In genomic region chr12:111712476-111712875, GRCm38 (mm10) we compare ENCODE assay signal across 8 mouse cellular contexts. TPM values are rescaled to one million over a fixed set of nuclear protein-coding genes. Genes with fewer than 3 reads are reported as not detected.
A peak's percentile ranks its signal among the peaks of the same experiment; 100 is the strongest.
DNase-seq lines count a peak whose midpoint lies in the region; ATAC-seq lines count a peak whose summit lies in the region.

No protein-coding gene starts in this region.

- no peak; the same call in 1 of the 2 replicates for ATAC-seq in hindbrain, embryonic 15.5 days (ENCODE audit: low FRiP score, low read depth)
- ATAC-seq in megakaryocyte progenitor cell, adult 5-6 weeks (replicated peaks; ENCODE audit: poor library complexity): 0 out of 2 replicates have a peak, but pooled peaks have one; percentile 3

- peak overlapping the region; percentile 87 for H3K4me3 ChIP-seq in hindbrain, embryonic 15.5 days

- H3K9me3 ChIP-seq in hindbrain, embryonic 15.5 days: no peaks in the 10 kb centered on the region

- H3K4me2 ChIP-seq in hindbrain, embryonic 15.5 days: peak overlapping the region; percentile 84

- H3K27ac ChIP-seq in hindbrain, embryonic 15.5 days (replicated peaks): peak overlapping the region; percentile 83

- H3K27me3 ChIP-seq in hindbrain, embryonic 15.5 days: no peaks in the 10 kb centered on the region

- H3K4me1 ChIP-seq in hindbrain, embryonic 15.5 days (replicated peaks): peaks cover 29% of the 10 kb centered on the region

- DNase-seq in adrenal gland, adult (ENCODE audit: inconsistent age in 2 of 2, low spot score in 1 of 2): peak; percentile 42 to 74
- DNase-seq in adrenal gland, adult 8-10 months: no peak
- DNase-seq in thymus, postnatal 14 days: peak; percentile 51
- DNase-seq in thymus, postnatal 0 days (ENCODE audit: low spot score): no peak
- DNase-seq in left cerebral cortex, adult 8-10 months (ENCODE audit: low spot score in 2 of 2): no peak
- no peak for DNase-seq in ovary, adult 18-20 months (ENCODE audit: low spot score)

- WGBS in hindbrain, embryonic 15.5 days: under 1% methylated on average over 29 of the region's 33 CpGs

- peak overlapping the region; percentile 78 for H3K9ac ChIP-seq in hindbrain, embryonic 15.5 days

- H3K36me3 ChIP-seq in hindbrain, embryonic 15.5 days: peaks cover 36% of the 10 kb centered on the region

RNA-seq across cellular contexts. Expression of gene Bag5, which starts 0.6 kb away (rescaled TPM):
- 10 to 100 TPM; 39.2 to 41.7 (median 40.0) TPM for total RNA-seq in adrenal gland, adult 8-10 months (2022)
- polyA plus RNA-seq in thymus, postnatal 0 days (2015; fragmentation: Nextera tagmentation; extraction: Ambion mirVana): 50.7 and 54.1 TPM in 2 replicates
- polyA plus RNA-seq in hindbrain, embryonic 15.5 days (2015; fragmentation: Nextera tagmentation; extraction: Ambion mirVana): 65.1 and 67.8 TPM in 2 replicates
- total RNA-seq in megakaryocyte progenitor cell, adult 5-6 weeks (2015): 23.6 and 25.8 TPM in 2 replicates
- total RNA-seq in megakaryocyte progenitor cell, adult 5-6 weeks (2017): 29.2 and 46.3 TPM in 2 replicates
- total RNA-seq in left cerebral cortex, adult 8-10 months (2022): 10 to 100 TPM; 59.0 to 65.9 (median 59.6) TPM

RNA-seq across cellular contexts. Expression of gene Apopt1, which starts 0.6 kb away (rescaled TPM):
- total RNA-seq in adrenal gland, adult 8-10 months (2022): 10 to 100 TPM; 65.7 to 82.3 (median 74.3) TPM
- polyA plus RNA-seq in thymus, postnatal 0 days (2015; fragmentation: Nextera tagmentation; extraction: Ambion mirVana): 60.1 and 66.6 TPM in 2 replicates
- polyA plus RNA-seq in hindbrain, embryonic 15.5 days (2015; fragmentation: Nextera tagmentation; extraction: Ambion mirVana): 50.7 and 52.9 TPM in 2 replicates
- 67.5 and 72.1 TPM in 2 replicates for total RNA-seq in megakaryocyte progenitor cell, adult 5-6 weeks (2015)
- total RNA-seq in megakaryocyte progenitor cell, adult 5-6 weeks (2017): 54.7 and 55.7 TPM in 2 replicates
- 10 to 100 TPM; 38.6 to 41.1 (median 39.6) TPM for total RNA-seq in left cerebral cortex, adult 8-10 months (2022)

RNA-seq across cellular contexts. Expression of gene Trmt61a, which starts 34.6 kb away (rescaled TPM):
- 10 to 100 TPM; 12.8 to 16.6 (median 16.0) TPM for total RNA-seq in adrenal gland, adult 8-10 months (2022)
- polyA plus RNA-seq in thymus, postnatal 0 days (2015; fragmentation: Nextera tagmentation; extraction: Ambion mirVana): 9.8 and 12.0 TPM in 2 replicates
- polyA plus RNA-seq in hindbrain, embryonic 15.5 days (2015; fragmentation: Nextera tagmentation; extraction: Ambion mirVana): 11.5 and 12.0 TPM in 2 replicates
- 8.6 and 8.8 TPM in 2 replicates for total RNA-seq in megakaryocyte progenitor cell, adult 5-6 weeks (2015)
- 8.0 and 11.2 TPM in 2 replicates for total RNA-seq in megakaryocyte progenitor cell, adult 5-6 weeks (2017)
- total RNA-seq in left cerebral cortex, adult 8-10 months (2022): 10 to 100 TPM; 18.6 to 22.6 (median 20.8) TPM

RNA-seq across cellular contexts. Expression of gene Ckb, which starts 40.3 kb away (rescaled TPM):
- 100 to 1,000 TPM in 1 of 4 experiments, 10 to 100 TPM in 3; 50.3 to 118 (median 79.5) TPM for total RNA-seq in adrenal gland, adult 8-10 months (2022)
- 137 and 143 TPM in 2 replicates for polyA plus RNA-seq in thymus, postnatal 0 days (2015; fragmentation: Nextera tagmentation; extraction: Ambion mirVana)
- polyA plus RNA-seq in hindbrain, embryonic 15.5 days (2015; fragmentation: Nextera tagmentation; extraction: Ambion mirVana): 1,741 and 1,830 TPM in 2 replicates
- 0.85 and 1.8 TPM in 2 replicates for total RNA-seq in megakaryocyte progenitor cell, adult 5-6 weeks (2015)
- 2.0 and 4.1 TPM in 2 replicates for total RNA-seq in megakaryocyte progenitor cell, adult 5-6 weeks (2017)
- 1,000 to 10,000 TPM; 1,860 to 1,987 (median 1,908) TPM for total RNA-seq in left cerebral cortex, adult 8-10 months (2022)

RNA-seq across cellular contexts. Expression of gene Klc1, which starts 46.2 kb away (rescaled TPM):
- total RNA-seq in adrenal gland, adult 8-10 months (2022): 100 to 1,000 TPM in 2 of 4 experiments, 10 to 100 TPM in 2; 87.5 to 137 (median 109) TPM
- 46.9 and 52.2 TPM in 2 replicates for polyA plus RNA-seq in thymus, postnatal 0 days (2015; fragmentation: Nextera tagmentation; extraction: Ambion mirVana)
- polyA plus RNA-seq in hindbrain, embryonic 15.5 days (2015; fragmentation: Nextera tagmentation; extraction: Ambion mirVana): 578 and 629 TPM in 2 replicates
- total RNA-seq in megakaryocyte progenitor cell, adult 5-6 weeks (2015): 20.8 and 24.1 TPM in 2 replicates
- total RNA-seq in megakaryocyte progenitor cell, adult 5-6 weeks (2017): 37.9 and 76.1 TPM in 2 replicates
- 100 to 1,000 TPM; 689 to 762 (median 731) TPM for total RNA-seq in left cerebral cortex, adult 8-10 months (2022)

Comparison
In these comparisons a context has a peak if more than half of its experiments do, and no peak if none do; other contexts are left out.
1. DNase-seq: peak in adrenal gland, adult (2 of 2) and thymus, postnatal 14 days (single experiment); none in adrenal gland, adult 8-10 months (single experiment), thymus, postnatal 0 days (single experiment), left cerebral cortex, adult 8-10 months (0 of 2) and ovary, adult 18-20 months (single experiment).